Mouse (Mus musculus): ENCODE measurements around the gene Hkdc1. TPM values are rescaled to one million over a fixed set of nuclear protein-coding genes. Genes with fewer than 3 reads are reported as not detected.

The Hkdc1 gene
- total RNA-seq, 2 experiments from 2014 or later, result 0.09 to 0.14 TPM

DNA sequence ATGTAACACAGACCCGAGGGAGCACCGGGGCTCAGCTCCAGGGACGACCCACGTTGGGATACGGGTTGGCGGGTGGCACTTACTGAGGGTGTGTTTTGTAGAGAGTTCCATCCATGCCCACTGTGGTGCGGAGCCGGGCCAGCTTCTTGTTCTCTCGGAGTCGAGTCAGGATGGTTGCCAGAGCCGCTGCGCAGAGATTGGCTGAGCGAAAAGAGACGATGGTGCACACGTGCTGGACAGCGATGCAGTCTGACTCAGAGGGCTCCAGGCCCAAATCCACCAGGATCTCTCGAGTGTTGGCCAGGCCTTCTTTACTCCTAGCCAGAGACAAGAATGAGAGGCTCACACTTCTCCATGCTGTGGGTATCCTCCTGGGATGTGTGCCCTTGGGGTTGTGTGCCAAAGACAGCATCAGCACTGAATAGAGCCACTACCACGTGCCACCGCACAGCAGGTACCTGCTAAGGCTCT, 20.6 kb downstream of the Hkdc1 start:
- DNase-seq, result peak; percentile 66
- intact Hi-C loops (cut with DNase I; ENCODE audit: low total_unique reads), result loop anchor here (10.0 kb wide), 1 partner anchor 57 kb away; no protein-coding TSS in a partner anchor

DNA sequence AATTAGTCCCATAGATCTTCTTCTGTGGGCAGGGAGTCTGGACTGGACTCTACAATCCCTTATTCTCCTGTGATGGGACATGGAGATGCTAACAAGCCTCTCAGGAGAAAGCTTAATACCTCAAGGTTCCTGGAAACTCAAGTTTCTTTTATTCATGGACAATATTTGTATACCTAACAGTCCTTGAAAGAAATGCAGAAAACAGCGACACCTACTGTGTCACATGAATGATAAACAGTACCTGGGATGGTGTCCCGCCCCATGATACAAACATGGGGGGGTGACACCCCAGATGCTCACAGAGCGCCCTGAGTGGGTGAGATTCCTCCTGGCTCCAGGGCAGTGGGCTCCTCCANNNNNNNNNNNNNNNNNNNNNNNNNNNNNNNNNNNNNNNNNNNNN, 39.3 kb downstream of the Hkdc1 start:
- no peak for DNase-seq
- intact Hi-C loops (cut with DNase I; ENCODE audit: low total_unique reads), result no loop called here

DNA sequence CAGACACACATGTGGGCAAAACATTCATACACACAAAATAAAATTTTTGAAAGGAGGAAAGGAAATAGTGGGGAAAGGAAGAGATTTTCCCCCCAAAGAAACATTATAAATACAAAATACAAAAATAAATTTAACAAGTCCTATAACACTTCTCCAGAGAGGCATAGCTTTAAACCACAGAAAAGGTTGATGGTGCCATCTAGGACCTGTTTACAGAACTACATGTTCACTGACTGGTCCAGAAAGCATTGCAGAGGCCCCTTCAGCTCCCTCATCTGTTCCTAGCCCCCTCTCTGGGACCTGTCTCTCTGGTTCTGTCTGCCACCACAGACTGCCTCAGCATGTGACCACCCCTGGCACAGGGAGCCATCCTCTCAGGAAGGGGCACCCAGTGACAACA, 41.4 kb downstream of the Hkdc1 start:
- no peak for DNase-seq
- intact Hi-C loops (cut with DNase I; ENCODE audit: low total_unique reads), result no loop called here

DNA sequence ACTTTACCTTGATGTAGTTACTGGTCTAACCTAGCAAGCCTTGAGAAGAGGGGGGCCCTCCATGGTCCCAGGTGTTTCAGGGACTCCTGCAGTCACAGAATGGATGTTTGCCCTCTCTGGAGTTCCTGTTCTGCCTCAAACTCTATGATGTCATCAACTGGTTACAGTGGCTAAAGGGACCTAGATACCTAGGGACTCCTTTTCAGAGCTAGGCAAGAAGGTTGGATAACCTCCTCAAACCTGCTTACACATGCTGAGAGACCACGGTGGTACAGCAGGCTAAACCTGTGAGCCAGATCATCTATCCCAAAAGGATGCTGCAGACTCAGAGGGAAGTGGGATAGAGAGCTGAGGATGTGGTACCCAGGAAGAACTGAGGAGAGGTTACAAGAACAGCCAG, 42.5 kb downstream of the Hkdc1 start, which contains the start of gene Hk1:
Gene Hk1 (minus strand): TSS at position 101 of the 400 bp plus-strand sequence.
- no peak for DNase-seq
- intact Hi-C loops (cut with DNase I; ENCODE audit: low total_unique reads), result no loop called here

DNA sequence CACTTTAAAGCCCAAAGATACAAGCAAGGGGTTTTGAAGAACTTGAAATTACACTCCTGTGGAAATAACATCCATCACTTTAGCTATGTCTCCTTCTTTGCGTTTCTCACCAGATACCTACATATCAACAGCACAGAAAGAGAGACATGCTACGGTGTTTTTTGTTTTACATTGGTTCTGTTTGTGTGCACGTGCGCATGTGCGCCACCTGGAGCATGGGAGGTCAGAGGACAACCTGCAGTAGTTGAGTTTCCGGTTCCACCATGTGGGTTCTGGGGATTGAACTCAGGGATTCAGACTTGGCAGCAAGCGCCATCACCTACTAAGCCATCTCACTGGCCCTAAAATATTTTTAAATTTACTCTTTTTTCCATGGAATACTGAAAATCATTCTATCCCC, 63.5 kb downstream of the Hkdc1 start:
- intact Hi-C loops (cut with DNase I; ENCODE audit: low total_unique reads), result no loop called here
- DNase-seq, result no peak

DNA sequence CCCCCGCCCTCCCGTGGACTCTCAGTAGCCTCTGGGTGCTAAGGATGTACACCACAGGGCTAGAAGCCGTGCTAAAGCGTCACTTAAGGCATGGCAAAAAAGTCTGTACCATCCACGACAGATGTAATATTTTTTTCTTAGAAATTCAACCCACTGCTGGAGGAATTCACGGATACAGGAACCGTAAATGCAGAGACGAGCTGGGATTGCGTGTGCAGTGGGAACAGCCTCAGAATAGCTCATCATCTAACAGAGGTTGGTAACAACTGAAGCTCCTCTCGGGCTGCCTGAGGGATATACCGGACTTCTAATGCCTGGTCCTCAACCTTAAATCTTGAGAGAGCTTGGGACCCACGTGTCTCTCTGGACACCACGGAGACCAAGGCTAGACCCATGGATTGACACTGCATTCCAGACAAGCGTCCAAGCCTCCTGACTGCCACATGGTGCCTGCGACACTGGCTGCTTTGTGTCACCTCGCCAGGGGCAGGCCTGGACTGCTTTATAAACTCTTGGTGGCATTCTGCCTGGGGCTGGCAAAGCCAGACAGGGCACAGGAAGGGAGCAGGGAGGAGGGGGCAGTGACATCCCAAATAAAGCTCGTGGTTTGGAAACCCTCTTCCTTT, 66.1 kb downstream of the Hkdc1 start:
- intact Hi-C loops (cut with DNase I; ENCODE audit: low total_unique reads), result no loop called here
- peak; percentile 36 for DNase-seq

DNA sequence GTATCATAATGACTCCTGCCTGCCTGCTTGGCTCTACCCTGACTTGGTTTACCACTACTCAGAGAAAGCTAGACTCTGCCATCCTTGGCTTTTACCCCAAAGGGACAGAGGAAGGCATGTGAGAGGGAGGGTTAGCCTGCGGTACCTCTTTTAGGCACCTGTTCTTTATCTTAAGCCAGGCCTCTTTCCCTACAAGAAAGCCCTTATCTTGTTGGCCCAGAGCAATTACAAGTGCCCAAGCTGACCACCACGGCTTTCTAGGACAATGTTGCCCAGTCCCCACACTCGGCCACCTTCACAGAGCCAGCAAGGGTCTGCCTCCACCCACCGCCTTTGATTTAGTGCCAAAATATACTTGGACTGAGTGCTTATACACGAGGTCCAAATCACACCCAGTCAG, 77.1 kb downstream of the Hkdc1 start:
- intact Hi-C loops (cut with DNase I; ENCODE audit: low total_unique reads), result loop anchor here (10.0 kb wide), 1 partner anchor 60 kb away; no protein-coding TSS in a partner anchor
- no peak for DNase-seq

DNA sequence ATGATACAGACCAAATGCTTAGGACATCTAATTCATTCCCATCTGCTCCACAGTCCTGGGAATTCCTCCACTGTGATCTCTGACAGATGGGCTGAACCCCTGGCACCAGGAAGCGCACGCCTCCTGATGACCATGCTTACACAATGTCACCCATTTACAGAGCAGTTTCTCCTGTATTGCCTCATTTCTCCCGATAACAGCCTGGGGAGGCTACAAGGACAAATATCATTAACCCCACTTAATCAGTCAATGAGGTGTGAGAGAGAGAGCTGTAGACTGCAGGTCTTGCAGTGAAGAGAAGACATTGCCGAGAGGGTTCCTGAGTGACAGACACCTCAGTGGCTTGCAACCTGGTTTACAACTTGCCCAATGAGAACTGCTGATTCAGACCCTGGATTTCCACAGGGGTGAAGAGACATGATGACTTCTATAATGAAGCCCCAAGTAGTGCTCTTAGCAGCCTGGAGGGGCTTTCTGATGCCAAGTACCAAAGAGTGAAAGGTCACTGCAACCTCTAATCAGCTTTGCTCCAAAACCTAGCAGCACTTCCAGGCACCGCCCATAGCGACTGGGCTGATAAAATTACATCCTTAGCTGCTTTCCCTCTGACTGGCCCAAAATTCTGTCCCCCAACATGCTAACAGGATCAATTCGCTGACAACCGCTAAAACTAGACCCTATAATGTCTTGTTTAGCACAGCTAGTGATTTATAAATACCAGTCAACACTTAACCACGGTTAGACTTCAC, 78.1 kb downstream of the Hkdc1 start:
- intact Hi-C loops (cut with DNase I; ENCODE audit: low total_unique reads), result loop anchor here (10.0 kb wide), 1 partner anchor 61 kb away; no protein-coding TSS in a partner anchor
- no peak for DNase-seq

DNA sequence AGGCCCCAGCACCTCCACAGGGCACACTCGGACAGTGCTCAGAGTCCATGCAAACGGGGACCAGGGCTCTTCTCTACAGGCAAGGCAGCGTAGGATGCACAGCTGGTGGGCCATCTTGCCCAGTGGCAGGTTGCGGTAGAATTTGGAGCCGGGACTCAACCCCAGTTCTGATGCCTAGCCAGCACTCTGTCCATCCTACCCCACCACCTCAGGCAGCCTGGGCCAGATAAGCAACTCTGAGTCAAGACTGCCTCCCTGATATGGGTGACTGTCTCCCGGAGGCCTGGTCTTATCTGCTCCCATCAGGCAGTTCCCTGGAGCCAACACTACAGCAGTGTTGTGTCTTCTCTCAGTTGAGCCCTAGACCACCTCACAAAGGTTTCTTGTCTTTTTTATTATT, 79.8 kb downstream of the Hkdc1 start:
- intact Hi-C loops (cut with DNase I; ENCODE audit: low total_unique reads), result loop anchor here (10.0 kb wide), 1 partner anchor 62 kb away; no protein-coding TSS in a partner anchor
- DNase-seq, result no peak

DNA sequence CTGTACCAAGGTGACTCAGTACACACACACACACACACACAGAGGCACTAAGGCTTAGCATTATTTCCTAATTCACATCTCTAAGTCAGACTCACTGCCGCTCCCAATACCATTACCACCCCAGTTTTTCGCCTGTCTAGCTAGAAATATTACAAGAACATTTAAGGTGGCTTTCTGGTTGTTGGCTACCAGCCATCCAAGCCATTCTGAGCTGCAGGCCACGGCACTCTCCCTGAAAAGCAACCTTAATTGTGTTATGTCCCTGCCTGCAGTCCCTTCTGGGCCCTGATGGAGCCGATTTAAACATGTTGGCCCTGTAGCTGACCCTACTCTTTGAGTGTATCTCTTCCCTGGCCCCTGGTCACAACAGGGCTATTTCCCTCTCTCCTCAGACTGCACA, 80.3 kb downstream of the Hkdc1 start:
- DNase-seq, result no peak
- intact Hi-C loops (cut with DNase I; ENCODE audit: low total_unique reads), result loop anchor here (10.0 kb wide), 1 partner anchor 63 kb away; no protein-coding TSS in a partner anchor

DNA sequence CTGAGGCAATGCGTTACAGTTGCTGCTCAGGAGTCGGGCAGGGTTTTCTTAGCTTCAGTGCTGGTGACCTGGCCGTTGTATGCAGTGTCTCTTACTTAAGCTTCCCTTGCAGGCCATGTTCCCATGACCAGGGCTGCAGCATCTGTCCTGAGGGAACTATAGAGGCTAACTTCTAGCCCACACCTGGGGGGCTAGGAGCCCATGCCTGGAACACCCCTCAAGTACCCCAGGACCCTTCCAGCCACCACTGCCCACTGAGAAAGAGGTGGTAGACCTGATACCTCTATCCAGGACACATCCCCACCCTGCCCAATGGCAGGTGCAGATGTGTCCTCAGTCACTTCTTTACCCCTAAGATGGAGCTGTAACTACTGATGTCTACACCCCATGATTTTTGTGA, 81.3 kb downstream of the Hkdc1 start:
- no peak for DNase-seq
- intact Hi-C loops (cut with DNase I; ENCODE audit: low total_unique reads), result loop anchor here (10.0 kb wide), 1 partner anchor 64 kb away; no protein-coding TSS in a partner anchor

DNA sequence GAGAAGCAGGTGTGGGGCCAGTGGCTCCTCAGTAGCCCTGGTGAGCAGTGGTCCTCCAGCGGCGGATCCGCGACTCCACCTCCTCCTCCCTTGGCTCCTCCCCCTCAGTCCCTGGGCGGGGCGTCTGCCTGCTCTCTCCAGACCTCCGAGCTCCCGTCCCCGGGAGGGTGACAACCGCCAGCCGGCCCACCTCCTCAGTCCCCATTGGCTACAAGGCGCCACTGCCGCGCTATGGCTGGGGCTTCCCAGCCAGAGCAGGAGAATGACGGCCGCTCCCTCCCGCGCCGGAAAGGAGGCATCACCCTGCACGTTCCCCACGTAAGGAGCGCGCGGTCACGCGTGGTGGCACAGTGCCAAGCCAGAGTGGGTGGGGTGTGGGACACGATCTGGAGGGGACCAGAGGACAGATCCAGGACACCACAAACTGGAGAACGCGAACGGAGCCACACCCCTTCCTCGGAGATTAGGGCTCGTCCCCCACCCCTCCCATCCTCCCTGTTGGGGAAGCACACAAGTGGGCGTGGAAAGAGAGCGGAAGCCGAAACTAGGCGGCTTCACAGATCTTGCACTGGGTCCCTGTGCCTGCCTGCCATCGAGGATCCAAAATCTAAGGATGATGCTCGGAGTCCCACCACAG, 82.1 kb downstream of the Hkdc1 start:
- intact Hi-C loops (cut with DNase I; ENCODE audit: low total_unique reads), result loop anchor here (10.0 kb wide), 1 partner anchor 65 kb away; no protein-coding TSS in a partner anchor

DNA sequence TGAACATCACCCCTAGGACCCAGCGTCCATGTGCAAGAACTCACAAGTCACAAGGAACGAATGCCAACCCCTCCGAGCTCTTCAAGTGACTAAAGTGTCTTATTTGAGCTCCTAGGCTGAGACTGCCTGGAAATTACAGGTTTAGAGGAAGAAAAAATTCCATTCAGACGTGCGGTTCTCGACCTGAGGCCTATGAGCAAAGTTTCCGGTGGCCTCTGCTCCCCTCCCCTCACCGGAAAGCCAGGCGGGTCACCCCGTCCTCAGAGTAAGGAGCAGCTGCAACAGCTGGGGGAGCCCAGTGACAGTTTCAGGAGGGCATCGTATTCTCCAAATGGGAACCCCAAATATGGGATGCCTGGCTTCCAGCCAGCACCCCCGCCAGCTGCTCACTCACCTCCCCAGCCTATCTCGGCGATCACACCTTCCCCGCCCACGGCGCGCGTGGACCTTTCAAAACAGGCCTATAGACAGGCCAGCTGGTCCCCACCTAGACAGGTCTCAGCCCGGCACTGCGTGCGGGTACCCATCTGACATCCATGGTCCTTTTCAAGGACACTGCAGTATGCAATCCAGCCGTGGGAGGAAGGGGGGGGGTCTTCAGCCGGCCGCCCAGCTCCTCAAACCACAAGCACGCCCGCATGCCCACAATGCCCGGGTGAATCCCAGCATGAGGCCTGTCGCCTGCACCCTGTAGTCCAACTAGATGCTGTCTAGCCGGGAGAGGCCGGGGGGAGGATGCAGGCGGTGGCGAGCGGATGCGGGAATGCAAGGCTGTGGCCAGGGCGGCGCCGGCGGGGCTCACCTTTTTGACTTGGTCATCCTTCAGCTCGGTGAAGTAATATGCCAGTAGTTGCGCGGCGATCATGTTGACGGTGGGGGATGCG, 82.8 kb downstream of the Hkdc1 start:
- intact Hi-C loops (cut with DNase I; ENCODE audit: low total_unique reads), result loop anchor here (5.0 to 10.0 kb wide), 2 partner anchors 62 to 65 kb away; no protein-coding TSS in a partner anchor
- peak; percentile 54 for DNase-seq

More for the DNA sequence above, 82.1 kb downstream of the Hkdc1 start:
- peak; percentile 98 for DNase-seq

DNA sequence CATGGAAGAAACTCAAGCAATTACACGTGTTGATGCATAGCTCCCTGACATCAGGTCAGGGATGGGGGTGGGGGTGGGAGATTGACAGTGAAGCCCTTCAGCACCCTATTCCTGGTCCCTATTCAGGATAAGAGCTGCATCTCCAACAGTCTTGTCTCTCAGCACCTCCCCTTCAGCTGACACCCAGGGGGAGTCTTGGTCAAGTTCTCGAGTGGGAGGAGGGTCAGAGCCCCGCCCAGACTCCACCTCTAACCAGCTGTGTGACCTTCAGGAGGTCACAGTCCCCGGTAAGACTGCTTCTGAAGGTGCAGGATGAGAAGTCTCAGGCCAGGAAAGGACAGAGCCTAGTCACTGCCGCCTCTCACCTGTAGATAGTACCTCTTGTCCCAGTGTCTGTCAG, 83.7 kb downstream of the Hkdc1 start:
- DNase-seq, result no peak
- intact Hi-C loops (cut with DNase I; ENCODE audit: low total_unique reads), result loop anchor here (5.0 kb wide), 1 partner anchor 61 kb away; no protein-coding TSS in a partner anchor

DNA sequence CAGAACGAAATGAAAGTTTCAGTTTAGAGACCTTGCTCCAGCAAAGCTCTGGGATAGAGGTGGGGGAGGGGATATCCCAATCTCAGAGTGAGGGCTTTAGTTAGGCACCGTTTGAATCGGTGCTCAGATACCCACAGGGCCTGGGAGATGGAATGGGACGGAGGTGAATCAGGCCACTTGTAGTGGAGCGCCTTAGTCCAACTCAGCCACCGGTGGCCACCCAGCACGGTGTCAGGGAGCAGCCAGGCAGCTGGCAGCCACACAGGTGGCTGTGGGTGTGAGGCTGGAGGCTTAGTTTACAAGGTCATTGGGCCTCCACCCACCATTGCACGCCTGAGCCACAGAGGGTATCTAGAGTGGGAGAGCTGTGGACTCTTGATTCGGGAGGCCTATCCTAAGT, 84.1 kb downstream of the Hkdc1 start:
- intact Hi-C loops (cut with DNase I; ENCODE audit: low total_unique reads), result loop anchor here (5.0 kb wide), 1 partner anchor 61 kb away; no protein-coding TSS in a partner anchor
- no peak for DNase-seq

DNA sequence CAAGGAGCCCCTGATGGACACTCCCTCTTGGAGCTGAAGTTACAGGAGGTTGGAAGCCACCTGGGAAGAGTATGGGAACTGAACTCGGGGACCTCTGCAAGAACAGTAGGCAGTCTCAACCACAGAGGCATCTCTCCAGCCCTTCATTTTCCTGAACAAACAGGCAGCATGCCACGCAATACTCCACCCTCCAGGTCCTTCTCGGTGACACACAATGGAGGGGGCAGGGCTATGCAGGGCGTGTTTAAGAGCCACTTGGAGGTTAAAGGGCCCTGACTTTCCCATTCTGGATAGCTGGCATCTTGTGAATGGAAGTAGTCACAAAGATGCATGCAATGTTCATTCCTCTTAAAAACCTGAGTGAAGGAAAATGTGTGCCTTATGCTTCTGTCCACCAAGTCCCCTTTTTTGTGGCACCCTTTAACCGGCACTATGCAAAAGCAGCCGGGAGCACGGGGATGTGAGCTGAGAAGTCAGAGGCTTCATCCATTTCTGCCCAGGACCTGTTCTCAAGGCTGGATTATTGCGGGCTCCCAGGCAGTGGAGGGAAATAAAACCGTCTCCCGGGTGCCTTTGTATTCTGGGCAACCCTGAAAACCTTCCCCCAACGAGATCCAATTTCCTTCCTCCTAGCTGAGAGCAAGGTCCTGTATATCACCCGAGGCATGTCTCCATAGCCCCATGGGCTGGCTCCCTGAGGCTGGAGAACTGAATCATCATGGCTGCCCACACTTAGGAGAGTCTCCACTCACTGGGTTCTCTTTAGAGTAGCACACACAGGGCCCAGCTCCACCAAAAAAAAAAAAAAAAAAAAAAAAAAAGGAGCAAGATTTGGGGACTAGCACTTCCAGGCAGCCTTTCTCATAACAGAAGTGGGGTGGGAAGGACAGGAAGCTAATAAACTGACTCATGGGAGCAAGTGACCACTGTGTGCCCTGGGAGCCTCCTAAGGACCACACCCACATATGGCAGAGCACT, 85.4 kb downstream of the Hkdc1 start:
- intact Hi-C loops (cut with DNase I; ENCODE audit: low total_unique reads), result loop anchor here (5.0 kb wide), 1 partner anchor 60 kb away; no protein-coding TSS in a partner anchor
- DNase-seq, result no peak

DNA sequence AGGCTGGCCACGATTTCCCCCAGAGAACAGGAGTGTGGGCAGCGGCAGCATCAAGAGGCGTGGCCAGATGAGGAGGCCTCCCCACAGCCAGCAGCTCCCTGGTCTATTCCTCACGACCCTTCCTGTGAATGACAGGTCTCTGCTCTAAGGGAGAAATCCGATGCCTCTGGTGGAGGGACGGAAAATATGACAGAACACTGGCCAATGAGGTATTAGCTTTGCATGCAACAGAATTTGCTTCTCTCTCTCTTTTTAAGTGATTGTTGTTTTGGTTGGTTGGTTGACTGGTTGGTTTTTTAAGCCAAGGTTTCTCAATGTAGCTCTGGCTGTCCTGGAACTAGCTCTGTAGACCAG, 86.9 kb downstream of the Hkdc1 start:
- no peak for DNase-seq
- intact Hi-C loops (cut with DNase I; ENCODE audit: low total_unique reads), result loop anchor here (5.0 kb wide), 1 partner anchor 58 kb away; no protein-coding TSS in a partner anchor
